Mouse (Mus musculus): ENCODE measurements around the gene Gatd1. TPM values are rescaled to one million over a fixed set of nuclear protein-coding genes. Genes with fewer than 3 reads are reported as not detected.

Gene Gatd1
- polyA plus RNA-seq, 1 experiment from 2014 or later = 51.4 TPM

DNA sequence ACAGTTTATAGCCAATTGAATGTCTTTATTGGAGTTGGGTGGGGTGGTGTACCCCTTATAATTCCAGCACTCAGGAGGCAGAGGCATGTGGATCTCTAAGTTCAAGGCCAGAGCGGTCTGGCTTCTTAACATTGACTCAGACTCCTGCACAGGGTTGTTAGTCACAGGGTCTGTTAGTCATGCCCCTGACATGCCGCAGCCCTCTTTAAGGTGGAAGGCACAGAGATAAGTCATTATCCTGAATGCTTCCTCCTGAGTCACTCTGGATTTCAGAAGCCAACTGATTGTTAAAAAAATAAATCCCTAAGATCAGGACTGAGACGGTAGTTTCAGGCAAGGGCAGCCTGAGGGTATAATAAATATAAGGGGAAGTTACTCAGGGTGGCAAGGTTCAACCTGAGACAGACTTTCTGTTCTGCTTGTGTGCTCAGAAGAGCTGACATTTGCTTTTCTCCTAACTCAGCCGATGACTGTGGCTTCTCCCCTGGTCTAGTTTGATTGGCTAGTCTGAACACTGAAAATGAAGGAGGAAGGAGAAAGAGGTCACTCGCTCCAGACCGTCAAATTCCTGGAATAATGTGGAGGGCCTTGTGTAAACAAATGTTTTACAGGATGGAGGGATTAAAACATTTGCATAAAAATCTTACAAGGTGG, 41.9 kb downstream of the Gatd1 start:
- no peak overlapping the region for H3K4me2 ChIP-seq

DNA sequence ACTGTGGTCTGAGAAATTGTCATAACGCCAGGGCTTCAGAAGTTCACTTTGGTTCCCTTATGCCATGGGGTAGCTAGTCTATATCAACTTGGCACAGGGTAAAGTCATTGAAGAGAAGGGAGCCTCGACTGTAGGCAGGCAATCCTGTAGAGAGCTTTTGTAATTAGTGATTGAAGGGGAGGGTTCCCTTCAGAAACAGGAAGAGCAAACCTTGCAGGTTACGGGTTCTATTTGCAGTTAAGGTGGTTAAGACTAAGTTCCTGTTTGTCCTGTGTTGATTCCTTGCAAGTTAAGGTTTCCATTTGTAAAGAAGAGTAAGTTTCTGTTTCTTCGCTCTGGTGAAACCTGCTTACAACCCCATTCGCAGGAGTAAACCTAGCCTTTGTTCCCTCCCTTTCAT, 44.0 kb downstream of the Gatd1 start:
- Histone ChIP-seq H3K9ac (no peak overlapping the region), H3K27ac (replicated peaks) (no peak overlapping the region), H3K4me2 (no peak overlapping the region), H3K36me3 (no peaks in the 10 kb centered on the region), H3K4me1 (replicated peaks) (no peaks in the 10 kb centered on the region), H3K4me3 (no peak overlapping the region), H3K9me3 (no peaks in the 10 kb centered on the region), H3K27me3 (no peaks in the 10 kb centered on the region)
- WGBS = 60% methylated on average over 5 of the region's 5 CpGs
- ATAC-seq (ENCODE audit: low read depth) = no peak

More for the DNA sequence above, 41.9 kb downstream of the Gatd1 start:
- 70% methylated on average over 6 of the region's 6 CpGs for WGBS
- Histone ChIP-seq H3K9me3 (no peaks in the 10 kb centered on the region), H3K36me3 (no peaks in the 10 kb centered on the region), H3K27me3 (no peaks in the 10 kb centered on the region), H3K27ac (replicated peaks) (no peak overlapping the region), H3K4me3 (no peak overlapping the region), H3K9ac (no peak overlapping the region), H3K4me1 (replicated peaks) (no peaks in the 10 kb centered on the region)
- no peak for ATAC-seq (ENCODE audit: low read depth)

DNA sequence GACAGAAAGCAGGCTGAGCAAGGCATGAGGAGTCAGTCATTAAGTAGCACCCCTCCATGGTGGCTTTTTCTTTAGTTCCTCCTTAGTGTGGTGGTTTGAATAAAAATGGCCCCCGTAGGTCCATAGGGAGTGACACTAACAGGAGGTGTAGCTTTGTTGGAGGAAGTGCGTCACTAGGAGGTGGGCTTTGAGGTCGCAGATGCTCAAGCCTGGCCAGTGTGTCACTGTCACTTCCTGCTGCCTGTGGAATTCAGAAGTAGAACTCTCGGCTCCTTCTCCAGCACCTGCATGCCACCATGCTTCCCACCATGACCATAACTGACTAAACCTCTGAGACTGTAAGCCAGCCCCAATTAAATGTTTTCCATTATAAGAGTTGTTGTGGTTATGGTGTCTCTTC, 46.6 kb downstream of the Gatd1 start:
- Histone ChIP-seq H3K9me3 (no peaks in the 10 kb centered on the region), H3K4me2 (no peak overlapping the region), H3K27me3 (peaks cover 9% of the 10 kb centered on the region; the same call in 1 of the 2 replicates), H3K27ac (replicated peaks) (no peak overlapping the region), H3K4me1 (replicated peaks) (no peaks in the 10 kb centered on the region), H3K36me3 (no peaks in the 10 kb centered on the region), H3K4me3 (no peak overlapping the region), H3K9ac (no peak overlapping the region)
- no peak for ATAC-seq (ENCODE audit: low read depth)
- 92% methylated on average over 4 of the region's 4 CpGs for WGBS

DNA sequence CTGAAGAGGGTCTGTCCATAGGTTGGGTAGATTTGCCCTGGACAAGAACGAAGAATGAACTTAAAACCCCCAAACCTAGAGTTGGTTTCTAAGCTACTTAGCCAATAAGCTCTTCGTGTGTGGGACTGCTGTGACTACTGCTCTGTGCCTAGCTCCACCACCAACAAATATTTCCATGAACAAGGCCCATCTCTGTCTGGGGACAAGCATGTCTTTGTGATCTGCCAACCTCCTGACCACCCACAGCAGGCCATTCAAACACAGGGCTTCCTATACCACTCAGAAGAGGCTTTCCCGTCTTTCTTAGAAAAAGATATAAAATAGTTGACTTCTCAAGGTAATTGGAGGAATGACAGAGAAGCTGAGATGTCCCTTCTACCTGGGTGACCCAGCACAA, 48.9 kb downstream of the Gatd1 start:
- no peak overlapping the region for H3K27ac ChIP-seq (replicated peaks)
- H3K4me3 ChIP-seq = no peak overlapping the region
- H3K4me1 ChIP-seq (replicated peaks) = no peaks in the 10 kb centered on the region
- H3K27me3 ChIP-seq = peaks cover 32% of the 10 kb centered on the region
- WGBS = 59% methylated on average over 3 of the region's 3 CpGs
- H3K9ac ChIP-seq = peak overlapping the region; percentile 26; the same call in 1 of the 2 replicates
- H3K36me3 ChIP-seq = no peaks in the 10 kb centered on the region
- no peak for ATAC-seq (ENCODE audit: low read depth)
- H3K4me2 ChIP-seq = no peak overlapping the region
- H3K9me3 ChIP-seq = no peaks in the 10 kb centered on the region

DNA sequence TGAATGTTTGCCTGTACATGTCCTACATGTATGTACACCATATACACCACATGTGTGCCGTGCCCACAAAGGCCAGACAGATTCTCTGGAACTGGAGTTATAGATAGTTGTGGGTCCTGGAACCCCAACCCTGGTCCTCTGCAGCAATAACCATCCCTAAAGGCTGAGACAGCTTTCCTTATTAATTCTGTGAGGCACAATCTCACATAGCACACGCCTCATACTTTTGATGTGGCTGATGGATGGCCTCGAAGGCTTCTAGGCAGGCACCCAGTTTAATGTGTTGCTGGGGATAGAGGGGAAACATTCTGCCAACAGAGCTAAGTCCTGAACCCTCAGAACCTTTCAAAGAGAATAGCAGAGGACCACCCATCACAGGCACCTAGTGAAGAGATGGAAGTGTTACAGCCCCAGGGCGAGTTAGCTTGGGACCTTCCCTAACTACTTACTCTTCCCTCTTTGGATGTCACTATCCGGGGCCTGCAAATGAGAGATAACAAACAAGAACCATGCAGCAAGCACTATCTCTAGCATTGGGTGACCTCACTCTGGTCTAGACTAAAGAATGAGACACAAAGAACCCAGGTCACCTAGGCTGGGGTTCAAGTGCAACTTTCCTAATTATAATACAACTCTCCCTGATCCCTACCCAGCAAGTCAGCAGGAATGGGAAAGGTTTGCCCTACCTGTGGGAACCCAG, 49.4 kb downstream of the Gatd1 start:
- Histone ChIP-seq H3K4me2 (no peak overlapping the region), H3K4me1 (replicated peaks) (no peaks in the 10 kb centered on the region), H3K9ac (no peak overlapping the region), H3K36me3 (no peaks in the 10 kb centered on the region), H3K27me3 (peaks cover 35% of the 10 kb centered on the region), H3K4me3 (no peak overlapping the region), H3K27ac (replicated peaks) (no peak overlapping the region), H3K9me3 (no peaks in the 10 kb centered on the region)
- ATAC-seq (ENCODE audit: low read depth) = no peak
- 81% methylated on average over 5 of the region's 5 CpGs for WGBS

- no peak overlapping the region for H3K4me3 ChIP-seq
- no peak for ATAC-seq (ENCODE audit: low read depth)
- H3K4me2 ChIP-seq = no peak overlapping the region
- peaks cover 35% of the 10 kb centered on the region for H3K27me3 ChIP-seq
- no peak overlapping the region for H3K27ac ChIP-seq (replicated peaks)
- no peaks in the 10 kb centered on the region for H3K36me3 ChIP-seq
- no peaks in the 10 kb centered on the region for H3K4me1 ChIP-seq (replicated peaks)
- 60% methylated on average over 2 of the region's 2 CpGs for WGBS
- no peak overlapping the region for H3K9ac ChIP-seq
- H3K9me3 ChIP-seq = no peaks in the 10 kb centered on the region
Measured at GRCm38 (mm10) chr7:141363752-141364125, 50.2 kb downstream of the Gatd1 start.

DNA sequence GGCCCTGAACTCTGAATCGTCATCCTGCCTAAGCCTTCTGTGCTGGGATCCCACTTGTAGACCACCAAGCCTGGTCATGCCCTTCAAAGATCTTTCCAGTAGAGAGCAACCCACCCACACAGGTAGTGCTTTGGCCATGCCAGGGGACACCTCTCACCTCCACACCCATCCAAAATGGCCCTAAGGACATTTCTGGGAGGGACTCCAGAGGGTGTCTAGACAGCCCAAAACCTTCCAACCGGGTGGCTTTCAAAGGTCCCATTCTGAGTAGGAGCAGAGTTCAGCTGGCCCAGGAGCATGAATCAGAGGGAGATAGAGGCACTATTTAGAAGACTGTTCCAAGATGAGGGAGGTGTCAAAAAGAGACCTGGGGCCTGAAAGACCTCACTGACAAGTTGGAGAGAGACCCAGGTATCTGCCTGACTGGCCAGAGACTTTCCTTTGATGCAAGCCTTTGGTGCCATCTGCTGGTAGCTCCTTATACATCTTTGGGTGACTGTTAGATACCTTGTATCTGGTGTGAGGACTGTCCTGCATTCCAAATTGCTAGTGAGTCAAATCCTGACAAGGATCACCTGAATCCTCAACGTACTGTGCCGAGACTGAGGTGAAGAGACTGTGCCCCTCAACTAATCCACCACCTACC, 50.7 kb downstream of the Gatd1 start:
- 63% methylated on average over 4 of the region's 4 CpGs for whole genome bisulfite sequencing
- no peak overlapping the region for H3K9ac ChIP-seq
- H3K27ac ChIP-seq (replicated peaks) = no peak overlapping the region
- no peak overlapping the region for H3K4me3 ChIP-seq
- H3K36me3 ChIP-seq = no peaks in the 10 kb centered on the region
- peak; percentile 40; the same call in 1 of the 2 replicates for ATAC-seq (ENCODE audit: low read depth)
- no peaks in the 10 kb centered on the region for H3K4me1 ChIP-seq (replicated peaks)
- no peak overlapping the region for H3K4me2 ChIP-seq
- H3K27me3 ChIP-seq = peaks cover 35% of the 10 kb centered on the region
- no peaks in the 10 kb centered on the region for H3K9me3 ChIP-seq

GRCm38 (mm10) chr7:141361510-141361909, 52.4 kb downstream of the Gatd1 start:
- Histone ChIP-seq H3K4me2 (no peak overlapping the region), H3K9me3 (no peaks in the 10 kb centered on the region), H3K36me3 (no peaks in the 10 kb centered on the region), H3K4me3 (no peak overlapping the region), H3K9ac (no peak overlapping the region), H3K27ac (replicated peaks) (no peak overlapping the region), H3K4me1 (replicated peaks) (no peaks in the 10 kb centered on the region), H3K27me3 (peaks cover 35% of the 10 kb centered on the region)
- 17% methylated on average over 24 of the region's 24 CpGs for WGBS
- no peak for ATAC-seq (ENCODE audit: low read depth)

Other genes with a start within 250 kb of the Gatd1 start
- gene Rnh1, start 241.3 kb downstream of the Gatd1 start, polyA plus RNA-seq (2015; fragmentation: Nextera tagmentation; extraction: Ambion mirVana) = 52.4 and 57.5 TPM in 2 replicates
- gene Hras, start 220.1 kb downstream of the Gatd1 start, polyA plus RNA-seq (2015; fragmentation: Nextera tagmentation; extraction: Ambion mirVana) = 130 and 139 TPM in 2 replicates
- 7.6 and 9.0 TPM in 2 replicates for gene Lrrc56, start 220.0 kb downstream of the Gatd1 start, polyA plus RNA-seq (2015; fragmentation: Nextera tagmentation; extraction: Ambion mirVana)
- 1.3 and 1.5 TPM in 2 replicates for gene Lmntd2, start 200.1 kb downstream of the Gatd1 start, polyA plus RNA-seq (2015; fragmentation: Nextera tagmentation; extraction: Ambion mirVana)
- gene Rassf7, start 198.3 kb downstream of the Gatd1 start, polyA plus RNA-seq (2015; fragmentation: Nextera tagmentation; extraction: Ambion mirVana) = 29.8 and 31.7 TPM in 2 replicates
- 71.4 and 74.1 TPM in 2 replicates for gene Phrf1, start 185.4 kb downstream of the Gatd1 start, polyA plus RNA-seq (2015; fragmentation: Nextera tagmentation; extraction: Ambion mirVana)
- 1.0 and 1.4 TPM in 2 replicates for gene Irf7, start 147.7 kb downstream of the Gatd1 start, polyA plus RNA-seq (2015; fragmentation: Nextera tagmentation; extraction: Ambion mirVana)
- gene Cdhr5, start 137.3 kb downstream of the Gatd1 start, polyA plus RNA-seq (2015; fragmentation: Nextera tagmentation; extraction: Ambion mirVana) = not detected in 2 replicates
- gene Sct, start 135.0 kb downstream of the Gatd1 start, polyA plus RNA-seq (2015; fragmentation: Nextera tagmentation; extraction: Ambion mirVana) = 3.3 and 5.8 TPM in 2 replicates
- 0.54 and 1.3 TPM in 2 replicates for gene Drd4, start 122.1 kb downstream of the Gatd1 start, polyA plus RNA-seq (2015; fragmentation: Nextera tagmentation; extraction: Ambion mirVana)
- 150 and 156 TPM in 2 replicates for gene Deaf1, start 86.4 kb downstream of the Gatd1 start, polyA plus RNA-seq (2015; fragmentation: Nextera tagmentation; extraction: Ambion mirVana)
- gene Tmem80, start 86.4 kb downstream of the Gatd1 start, polyA plus RNA-seq (2015; fragmentation: Nextera tagmentation; extraction: Ambion mirVana) = 58.7 and 60.8 TPM in 2 replicates
- gene Eps8l2, start 75.3 kb downstream of the Gatd1 start, polyA plus RNA-seq (2015; fragmentation: Nextera tagmentation; extraction: Ambion mirVana) = 0.43 and 0.76 TPM in 2 replicates
- gene Taldo1, start 21.9 kb downstream of the Gatd1 start, polyA plus RNA-seq (2015; fragmentation: Nextera tagmentation; extraction: Ambion mirVana) = 328 and 340 TPM in 2 replicates
- gene Cend1, start 15.4 kb upstream of the Gatd1 start, polyA plus RNA-seq (2015; fragmentation: Nextera tagmentation; extraction: Ambion mirVana) = 94.3 and 111 TPM in 2 replicates
- gene Slc25a22, start 23.8 kb upstream of the Gatd1 start, polyA plus RNA-seq (2015; fragmentation: Nextera tagmentation; extraction: Ambion mirVana) = 59.6 and 66.7 TPM in 2 replicates
- gene Pidd1, start 29.9 kb upstream of the Gatd1 start, polyA plus RNA-seq (2015; fragmentation: Nextera tagmentation; extraction: Ambion mirVana) = 3.8 and 3.9 TPM in 2 replicates
- 769 and 771 TPM in 2 replicates for gene Rplp2, start 33.2 kb upstream of the Gatd1 start, polyA plus RNA-seq (2015; fragmentation: Nextera tagmentation; extraction: Ambion mirVana)
- 17.1 and 17.6 TPM in 2 replicates for gene Pnpla2, start 41.1 kb upstream of the Gatd1 start, polyA plus RNA-seq (2015; fragmentation: Nextera tagmentation; extraction: Ambion mirVana)
- gene Cracr2b, start 47.0 kb upstream of the Gatd1 start, polyA plus RNA-seq (2015; fragmentation: Nextera tagmentation; extraction: Ambion mirVana) = 5.3 and 9.8 TPM in 2 replicates
- gene Cd151, start 53.3 kb upstream of the Gatd1 start, polyA plus RNA-seq (2015; fragmentation: Nextera tagmentation; extraction: Ambion mirVana) = 19.1 and 22.7 TPM in 2 replicates
- 79.3 and 85.0 TPM in 2 replicates for gene Polr2l, start 61.0 kb upstream of the Gatd1 start, polyA plus RNA-seq (2015; fragmentation: Nextera tagmentation; extraction: Ambion mirVana)
- gene Tspan4, start 61.1 kb upstream of the Gatd1 start, polyA plus RNA-seq (2015; fragmentation: Nextera tagmentation; extraction: Ambion mirVana) = 54.3 and 57.1 TPM in 2 replicates
- gene Chid1, start 125.7 kb upstream of the Gatd1 start, polyA plus RNA-seq (2015; fragmentation: Nextera tagmentation; extraction: Ambion mirVana) = 36.9 and 38.6 TPM in 2 replicates
- 109 and 117 TPM in 2 replicates for gene Ap2a2, start 148.0 kb upstream of the Gatd1 start, polyA plus RNA-seq (2015; fragmentation: Nextera tagmentation; extraction: Ambion mirVana)
- gene Muc6, start 241.2 kb upstream of the Gatd1 start, polyA plus RNA-seq (2015; fragmentation: Nextera tagmentation; extraction: Ambion mirVana) = 0.17 and 0.20 TPM in 2 replicates